Comparison of ENCODE assay signal across 9 mouse cellular contexts in the genomic region with DNA sequence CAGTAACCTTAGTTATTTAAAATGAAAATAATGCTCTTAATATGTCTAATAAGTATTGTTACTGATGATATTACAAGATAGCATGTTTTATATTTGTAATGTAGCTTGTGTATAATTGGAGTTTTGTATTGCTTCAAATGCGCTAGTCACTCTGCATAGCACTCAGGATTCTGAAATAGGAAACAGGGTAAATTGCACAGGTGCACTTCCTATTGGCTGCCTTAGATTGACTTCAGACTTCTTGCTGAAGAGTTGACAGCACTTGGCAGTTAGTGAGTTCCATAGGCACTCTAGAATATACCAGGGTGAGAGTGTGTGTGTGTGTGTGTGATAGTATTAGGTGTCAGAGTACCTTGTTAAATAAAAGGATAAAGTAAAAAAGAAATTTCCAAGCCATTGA. TPM values are rescaled to one million over a fixed set of nuclear protein-coding genes. Genes with fewer than 3 reads are reported as not detected.
DNase-seq lines count a peak whose midpoint lies in the region; ATAC-seq and TF ChIP-seq lines count a peak whose summit lies in the region.
"Had no signal": no experiment of that assay in that cellular context is flagged by ENCODE, and none has a peak within 500 bp of the region (broad histone marks: within the 10 kb centered on the region; RNA-seq: fewer than 3 reads in every experiment).

No protein-coding gene starts in this region.

- DNase-seq in kidney, postnatal 14 days: no peak
- DNase-seq in midbrain, postnatal 0 days (ENCODE audit: low spot score): no peak
- no peak for DNase-seq in left cerebral cortex, postnatal 10 days (ENCODE audit: extremely low spot score in 1 of 2, low spot score in 2 of 2)
- no peak for DNase-seq in cerebellum, adult 11-12 months

- H3K27me3 ChIP-seq in kidney, embryonic 16.5 days (ENCODE audit: insufficient read depth, low read length): no peaks in the 10 kb centered on the region
- H3K27me3 ChIP-seq in erythroblast, embryonic 14.5 days (ENCODE audit: control insufficient read depth): no peaks in the 10 kb centered on the region
- no peaks in the 10 kb centered on the region for H3K27me3 ChIP-seq in intestine, embryonic 16.5 days (replicated peaks; ENCODE audit: control insufficient read depth, insufficient read depth, low read length)
- no peaks in the 10 kb centered on the region for H3K27me3 ChIP-seq in midbrain, postnatal 0 days (ENCODE audit: insufficient read depth, low read length)

- intact Hi-C loops in left cerebral cortex, postnatal 10 days (cut with DNase I): no loop called here

- WGBS in kidney, embryonic 16.5 days: 58% methylated on average over 1 of the region's 1 CpGs
- 69% methylated on average over 1 of the region's 1 CpGs for WGBS in intestine, embryonic 16.5 days
- 57% methylated on average over 1 of the region's 1 CpGs for WGBS in midbrain, postnatal 0 days

- peak overlapping the region; percentile 36; the same call in 1 of the 2 replicates for H3K9ac ChIP-seq in kidney, embryonic 16.5 days (replicated peaks; ENCODE audit: low read length)
- H3K9ac ChIP-seq in intestine, embryonic 16.5 days (ENCODE audit: low read depth, low read length): no peak overlapping the region
- H3K9ac ChIP-seq in midbrain, postnatal 0 days (replicated peaks; ENCODE audit: low read length, poor library complexity, severe bottlenecking): no peak overlapping the region; the same call in 1 of the 2 replicates

- H3K4me1 ChIP-seq in kidney, embryonic 16.5 days (ENCODE audit: insufficient read depth, low read length): peaks cover 11% of the 10 kb centered on the region; the same call in 1 of the 2 replicates
- H3K4me1 ChIP-seq in erythroblast, embryonic 14.5 days (ENCODE audit: control insufficient read depth): peaks cover 55% of the 10 kb centered on the region
- peaks cover 2% of the 10 kb centered on the region; the same call in 1 of the 2 replicates for H3K4me1 ChIP-seq in intestine, embryonic 16.5 days (ENCODE audit: control insufficient read depth, insufficient read depth, low read length)
- peaks cover 2% of the 10 kb centered on the region; the same call in 1 of the 2 replicates for H3K4me1 ChIP-seq in midbrain, postnatal 0 days (ENCODE audit: insufficient read depth, low read length)

- peak overlapping the region; percentile 32; the same call in 1 of the 2 replicates for H3K4me2 ChIP-seq in kidney, embryonic 16.5 days (replicated peaks; ENCODE audit: low read depth, low read length)
- H3K4me2 ChIP-seq in intestine, embryonic 16.5 days (ENCODE audit: low read depth, low read length): peak overlapping the region; percentile 15; the same call in 1 of the 2 replicates
- peak overlapping the region; percentile 26; the same call in 1 of the 2 replicates for H3K4me2 ChIP-seq in midbrain, postnatal 0 days (ENCODE audit: low read depth, low read length, poor library complexity, severe bottlenecking)

- no peak overlapping the region for H3K4me3 ChIP-seq in kidney, embryonic 16.5 days (ENCODE audit: low read length)
- H3K4me3 ChIP-seq in erythroblast, embryonic 14.5 days (replicated peaks): peak overlapping the region; percentile 88
- H3K4me3 ChIP-seq in intestine, embryonic 16.5 days (ENCODE audit: low read length): no peak overlapping the region
- H3K4me3 ChIP-seq in midbrain, postnatal 0 days (ENCODE audit: low read depth, low read length): peak overlapping the region; percentile 14; the same call in 1 of the 2 replicates

- no peak for TF ChIP-seq CTCF in midbrain, postnatal 0 days (IDR thresholded peaks at IDR 0.05)

- H3K27ac ChIP-seq in kidney, embryonic 16.5 days (ENCODE audit: low read length): no peak overlapping the region
- H3K27ac ChIP-seq in intestine, embryonic 16.5 days (ENCODE audit: low read length): no peak overlapping the region
- no peak overlapping the region for H3K27ac ChIP-seq in midbrain, postnatal 0 days (ENCODE audit: low read depth, low read length)

- no peak for ATAC-seq in kidney, embryonic 16.5 days (ENCODE audit: low FRiP score, low TSS enrichment)
- no peak for ATAC-seq in intestine, embryonic 16.5 days
- ATAC-seq in midbrain, postnatal 0 days (ENCODE audit: low FRiP score): no peak
- no peak for ATAC-seq in inflammation-experienced regulatory T-cells, adult 6 months

- no peaks in the 10 kb centered on the region for H3K36me3 ChIP-seq in kidney, embryonic 16.5 days (ENCODE audit: insufficient read depth, low read length)
- peaks cover 36% of the 10 kb centered on the region for H3K36me3 ChIP-seq in erythroblast, embryonic 14.5 days (ENCODE audit: control insufficient read depth)
- no peaks in the 10 kb centered on the region for H3K36me3 ChIP-seq in intestine, embryonic 16.5 days (ENCODE audit: control insufficient read depth, insufficient read depth, low read length)
- H3K36me3 ChIP-seq in midbrain, postnatal 0 days (ENCODE audit: insufficient read depth, low read length): no peaks in the 10 kb centered on the region

- no peaks in the 10 kb centered on the region for H3K9me3 ChIP-seq in kidney, embryonic 16.5 days (ENCODE audit: low read length)
- no peaks in the 10 kb centered on the region for H3K9me3 ChIP-seq in erythroblast, embryonic 14.5 days (ENCODE audit: control insufficient read depth, low read length)
- no peaks in the 10 kb centered on the region for H3K9me3 ChIP-seq in intestine, embryonic 16.5 days (ENCODE audit: control insufficient read depth, low read length)
- no peaks in the 10 kb centered on the region for H3K9me3 ChIP-seq in midbrain, postnatal 0 days (ENCODE audit: low read length)
- H3K9me3 ChIP-seq: G1E had no signal

RNA-seq across cellular contexts. Expression of gene Arid2, which starts 2.7 kb away (rescaled TPM):
- 24.0 and 25.9 TPM in 2 replicates for polyA plus RNA-seq in kidney, embryonic 16.5 days (2015; fragmentation: Nextera tagmentation; extraction: Ambion mirVana)
- polyA plus RNA-seq in erythroblast, embryonic 14.5 days (2012): 0.56 and 0.61 TPM in 2 replicates
- polyA plus RNA-seq in intestine, embryonic 16.5 days (2015; fragmentation: Nextera tagmentation; extraction: Ambion mirVana): 12.4 and 12.6 TPM in 2 replicates
- total RNA-seq in midbrain, postnatal 0 days (2014; rRNA removed): 40.8 and 55.6 TPM in 2 replicates
- polyA plus RNA-seq in midbrain, postnatal 0 days (2015; fragmentation: Nextera tagmentation; extraction: Ambion mirVana): 9.5 and 11.2 TPM in 2 replicates
- total RNA-seq in left cerebral cortex, postnatal 10 days (2021): 10 to 100 TPM; 44.1 to 44.9 TPM
- 10 to 100 TPM; 13.7 to 21.7 (median 17.0) TPM for polyA plus RNA-seq in inflammation-experienced regulatory T-cells, adult 6 months (2017; shearing (Covaris generic))

Comparison
In these comparisons a context has a peak if more than half of its experiments do, and no peak if none do; other contexts are left out.
1. H3K4me3 ChIP-seq: peak in erythroblast, embryonic 14.5 days (single experiment) and midbrain, postnatal 0 days (single experiment); none in kidney, embryonic 16.5 days (single experiment) and intestine, embryonic 16.5 days (single experiment).
2. Peak in every context shown above with its lines, with median percentiles within 50 percentile points of each other: H3K4me2 ChIP-seq.